Mouse (Mus musculus) small intestine, adult 2 months (tissue): ENCODE results near the gene Top2a. TPM values are rescaled to one million over a fixed set of nuclear protein-coding genes. Genes with fewer than 3 reads are reported as not detected.

Experiments
- H3K27ac ChIP-seq: fragments of 200-500 bp; 2 replicates; pipeline ENCODE4 v1.5.1; 2012; ENCODE audit warnings: low read depth, low read length, control low read depth, inconsistent platforms; ENCODE audit not compliant: insufficient read depth
- H3K27me3 ChIP-seq: fragments of 200-500 bp; 2 replicates; pipeline ENCODE4 v1.6.1; 2012; ENCODE audit warnings: mild to moderate bottlenecking, moderate library complexity, low read length, inconsistent platforms; ENCODE audit not compliant: control insufficient read depth, insufficient read depth
- H3K36me3 ChIP-seq: fragments of 200-500 bp; 2 replicates; pipeline ENCODE4 v1.6.1; 2012; ENCODE audit warnings: mild to moderate bottlenecking, low read length, control low read depth, inconsistent platforms; ENCODE audit not compliant: control insufficient read depth, insufficient read depth
- H3K4me1 ChIP-seq: fragments of 200-500 bp; 2 replicates; pipeline ENCODE4 v1.6.1; 2012; ENCODE audit warnings: low read length, inconsistent platforms, mixed read lengths; ENCODE audit not compliant: control insufficient read depth, insufficient read depth, insufficient read length
- H3K4me3 ChIP-seq: fragments of 200-500 bp; 2 replicates; pipeline ENCODE4 v1.5.1; 2012; ENCODE audit warnings: low read depth, mild to moderate bottlenecking, control low read depth, inconsistent platforms, low read length, moderate library complexity
- CTCF ChIP-seq: fragments of 200-500 bp; IDR thresholded peaks from 2 replicates; pipeline ENCODE4 v1.5.1; 2012; ENCODE audit warnings: low read depth, mild to moderate bottlenecking, control low read depth, inconsistent platforms, low read length, moderate library complexity, mixed read lengths; ENCODE audit not compliant: insufficient replicate concordance, insufficient read length; ENCODE audit errors: extremely low read depth
- POLR2A ChIP-seq: fragments of 200-500 bp; IDR thresholded peaks from 2 replicates; pipeline ENCODE4 v1.6.1; 2012; ENCODE audit warnings: low read depth, mild to moderate bottlenecking, control low read depth, inconsistent platforms, low read length, moderate library complexity
- WGBS: fragments of 180-500 bp; shearing (Covaris S2); methylation state at CpG from one replicate; pipeline ENCODE4 v1.1.7; 2018; 5-methylcytosine and 5-hydroxymethylcytosine counted together
- polyA plus RNA-seq: library from polyadenylated mRNA; depleted of rRNA; stranded (reverse); fragments of >200 nt; gene quantifications from 2 replicates; pipeline ENCODE4 v1.2.3, GENCODE M21; 2012

Gene Top2a
- polyA plus RNA-seq, 1 experiment, result 5.8 TPM

DNA sequence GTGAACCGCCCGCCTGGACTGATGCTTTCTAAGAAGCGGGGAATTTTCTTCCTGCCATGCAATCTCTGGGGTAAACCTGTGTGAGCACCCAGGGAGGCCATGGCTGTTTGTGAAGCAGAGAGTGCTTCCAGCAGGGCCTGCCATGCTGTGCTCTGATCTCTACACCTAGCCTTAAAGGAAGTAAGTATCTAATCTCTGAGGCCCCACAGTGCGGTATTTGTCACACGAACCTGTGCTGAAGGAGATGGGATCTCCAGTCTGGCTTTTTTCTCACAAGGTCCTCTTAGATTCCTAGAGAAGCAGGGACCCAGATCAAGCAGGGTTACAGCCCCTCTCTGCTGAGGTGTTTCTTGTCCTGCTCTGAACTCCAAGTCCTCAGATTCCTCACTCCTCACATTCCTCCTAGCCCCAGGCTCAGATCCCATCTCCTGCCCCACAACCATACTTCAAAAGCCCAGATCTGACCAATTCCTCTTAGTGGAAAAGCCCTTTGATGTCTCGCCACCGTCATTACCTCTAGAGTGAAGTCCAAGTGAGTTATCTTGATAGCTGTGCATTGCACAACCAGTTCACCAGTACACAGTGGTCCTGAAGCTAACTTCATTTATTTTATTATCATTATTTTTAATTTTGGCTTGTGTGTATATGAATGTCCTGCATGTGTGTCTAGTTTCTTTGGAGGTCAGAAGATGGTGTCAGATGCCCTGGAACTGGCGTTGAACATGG is 39.6 kb upstream of the Top2a start:
- peaks cover 16% of the 10 kb centered on the region for H3K36me3 ChIP-seq
- H3K4me1 ChIP-seq, result peaks cover 12% of the 10 kb centered on the region; the same call in 1 of the 2 replicates
- no peak overlapping the region for H3K4me3 ChIP-seq
- TF ChIP-seq POLR2A, result no peak
- no peak for TF ChIP-seq CTCF
- 33% methylated on average over 8 of the region's 8 CpGs for WGBS
- no peak overlapping the region for H3K27ac ChIP-seq
- H3K27me3 ChIP-seq, result no peaks in the 10 kb centered on the region

DNA sequence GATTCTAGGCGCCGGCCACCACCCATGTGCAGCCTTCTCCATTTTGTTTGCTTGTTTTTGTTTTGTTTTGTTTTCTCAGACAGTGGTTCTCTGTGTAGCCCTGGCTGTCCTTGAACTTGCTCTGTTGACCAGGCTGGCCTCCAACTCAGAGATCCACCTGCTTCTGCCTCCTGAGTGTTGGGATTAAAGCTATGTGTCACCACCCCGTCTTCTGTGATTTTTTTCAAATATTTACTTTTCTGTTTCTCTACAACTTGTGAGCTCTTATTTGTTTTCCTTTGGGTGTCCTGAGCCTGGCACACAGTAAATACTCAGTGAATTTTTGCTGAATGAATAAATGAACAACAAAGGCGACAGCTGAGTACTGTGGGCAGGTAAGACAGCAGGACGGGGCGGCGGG is 38.7 kb upstream of the Top2a start:
- H3K27ac ChIP-seq, result no peak overlapping the region
- TF ChIP-seq POLR2A, result no peak
- peaks cover 9% of the 10 kb centered on the region; the same call in 1 of the 2 replicates for H3K4me1 ChIP-seq
- peaks cover 13% of the 10 kb centered on the region for H3K36me3 ChIP-seq
- H3K4me3 ChIP-seq, result no peak overlapping the region
- H3K27me3 ChIP-seq, result no peaks in the 10 kb centered on the region
- 85% methylated on average over 7 of the region's 7 CpGs for WGBS

DNA sequence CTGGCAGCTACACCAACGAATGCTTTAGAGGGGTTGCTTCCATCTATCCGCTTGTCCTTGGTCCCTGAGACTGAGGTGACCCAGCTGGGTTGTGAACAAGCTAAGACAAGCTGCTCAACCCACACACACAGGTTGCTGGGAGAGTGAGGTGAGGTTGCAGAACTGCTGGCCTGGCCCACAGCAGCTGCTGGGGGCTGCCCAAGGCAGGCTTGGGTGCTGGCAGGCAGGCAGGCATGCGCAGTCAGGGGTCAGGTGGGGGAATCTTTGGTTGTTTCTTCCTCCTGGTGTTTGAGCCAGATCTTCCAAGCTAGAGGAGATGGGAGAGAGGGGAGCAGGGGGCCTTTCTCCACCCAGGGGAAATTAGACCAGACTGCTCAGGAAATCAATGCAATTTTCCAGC is 36.4 kb upstream of the Top2a start:
- no peak overlapping the region for H3K27ac ChIP-seq
- H3K27me3 ChIP-seq, result no peaks in the 10 kb centered on the region
- no peak for TF ChIP-seq CTCF
- no peak for TF ChIP-seq POLR2A
- H3K4me1 ChIP-seq, result peaks cover 9% of the 10 kb centered on the region; the same call in 1 of the 2 replicates
- H3K4me3 ChIP-seq, result no peak overlapping the region
- H3K36me3 ChIP-seq, result peaks cover 2% of the 10 kb centered on the region; the same call in 1 of the 2 replicates
- 80% methylated on average over 3 of the region's 3 CpGs for WGBS

DNA sequence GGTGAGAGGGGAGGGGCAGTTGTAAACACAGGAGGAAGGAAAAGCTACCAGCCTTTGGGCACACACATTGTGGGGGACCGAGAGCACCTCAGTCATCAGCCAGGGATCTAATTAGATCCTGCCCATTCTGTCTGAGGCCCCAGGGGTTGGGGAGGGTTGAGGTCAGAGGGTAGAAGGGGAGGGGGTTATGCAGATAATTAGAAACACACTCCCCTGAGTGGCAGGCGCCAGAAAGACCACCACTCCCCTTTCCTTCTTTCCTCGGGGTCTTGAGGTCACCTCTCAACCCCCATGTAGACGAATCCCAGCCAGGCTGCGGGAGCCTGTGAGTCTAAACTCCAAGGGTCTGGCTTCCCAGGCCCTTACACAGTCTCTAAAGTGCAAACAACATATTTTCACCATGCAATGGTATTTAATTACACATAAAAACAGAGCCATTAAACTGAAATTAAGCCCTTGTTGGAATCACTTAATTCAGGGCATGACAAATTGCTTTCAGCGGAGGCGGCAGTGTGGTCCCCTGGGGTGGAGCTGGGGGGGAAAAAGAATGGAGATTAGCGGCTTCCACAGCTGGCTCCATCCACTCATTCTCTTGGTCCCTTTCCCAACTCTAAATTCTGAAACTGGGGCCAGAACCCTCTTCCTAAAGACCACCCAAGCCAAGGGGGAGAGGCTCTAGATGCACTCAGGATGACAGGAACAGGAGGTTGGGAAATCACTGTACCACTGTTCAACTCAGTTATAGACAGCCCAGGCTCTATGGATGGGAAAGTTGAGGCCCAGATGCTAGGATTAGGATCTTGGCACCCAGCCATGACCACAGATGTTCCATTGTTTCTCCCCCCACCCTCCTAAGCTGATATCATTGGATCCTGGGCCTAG is 31.8 kb upstream of the Top2a start:
- Histone ChIP-seq H3K27ac (no peak overlapping the region), H3K4me3 (no peak overlapping the region), H3K27me3 (no peaks in the 10 kb centered on the region), H3K36me3 (peaks cover 2% of the 10 kb centered on the region; the same call in 1 of the 2 replicates), H3K4me1 (no peaks in the 10 kb centered on the region)
- WGBS, result 63% methylated on average over 8 of the region's 8 CpGs
- TF ChIP-seq POLR2A (no peak), CTCF (no peak)

DNA sequence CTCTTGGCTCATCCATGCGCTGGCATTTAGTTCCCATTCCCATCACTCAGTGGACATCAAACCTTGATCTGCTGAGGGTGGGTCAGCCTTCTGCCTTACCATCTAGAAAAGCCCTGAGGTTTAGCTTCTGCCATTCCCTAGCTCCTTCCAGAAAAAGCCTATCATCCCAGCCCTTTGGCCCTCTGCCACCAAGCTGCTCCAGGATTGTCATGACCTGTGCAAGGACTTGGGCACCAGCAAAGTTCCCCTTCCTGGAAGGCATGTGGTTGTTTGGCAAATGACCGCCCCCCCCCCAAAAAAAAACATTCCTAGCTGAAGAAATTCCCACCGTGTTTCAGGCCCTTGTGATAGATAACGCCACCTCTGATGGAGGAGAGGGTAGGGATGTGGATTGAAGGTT is 31.2 kb upstream of the Top2a start:
- WGBS, result 50% methylated on average over 4 of the region's 4 CpGs
- H3K27ac ChIP-seq, result no peak overlapping the region
- H3K4me3 ChIP-seq, result no peak overlapping the region

DNA sequence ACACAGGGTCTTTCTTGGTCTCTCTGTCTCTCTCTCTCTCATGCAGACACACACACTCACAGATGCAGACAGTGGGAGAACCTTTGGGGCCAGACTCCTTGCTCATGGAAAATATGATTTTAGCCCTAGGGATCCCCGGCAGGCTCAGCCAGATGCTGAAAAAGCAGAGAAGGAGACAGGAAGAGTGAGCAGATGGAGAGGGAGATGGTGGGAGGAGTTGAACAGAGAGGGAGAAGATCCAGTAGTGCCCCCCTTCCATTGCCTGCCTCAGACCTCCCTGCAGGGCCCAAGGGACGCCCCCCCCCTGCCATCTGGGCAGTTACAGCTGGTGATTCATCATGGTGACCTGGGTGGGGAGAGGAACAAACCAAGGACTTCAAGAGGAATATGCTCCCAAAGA is 23.7 kb upstream of the Top2a start:
- Histone ChIP-seq H3K27me3 (no peaks in the 10 kb centered on the region), H3K27ac (no peak overlapping the region), H3K4me1 (peaks cover 5% of the 10 kb centered on the region; the same call in 1 of the 2 replicates), H3K36me3 (peaks cover 2% of the 10 kb centered on the region; the same call in 1 of the 2 replicates), H3K4me3 (no peak overlapping the region)
- 80% methylated on average over 2 of the region's 2 CpGs for WGBS
- TF ChIP-seq POLR2A (no peak), CTCF (no peak)

More for the DNA sequence above, 31.2 kb upstream of the Top2a start:
- peaks cover 2% of the 10 kb centered on the region; the same call in 1 of the 2 replicates for H3K36me3 ChIP-seq
- no peaks in the 10 kb centered on the region for H3K4me1 ChIP-seq
- TF ChIP-seq POLR2A (no peak), CTCF (no peak)
- no peaks in the 10 kb centered on the region for H3K27me3 ChIP-seq

DNA sequence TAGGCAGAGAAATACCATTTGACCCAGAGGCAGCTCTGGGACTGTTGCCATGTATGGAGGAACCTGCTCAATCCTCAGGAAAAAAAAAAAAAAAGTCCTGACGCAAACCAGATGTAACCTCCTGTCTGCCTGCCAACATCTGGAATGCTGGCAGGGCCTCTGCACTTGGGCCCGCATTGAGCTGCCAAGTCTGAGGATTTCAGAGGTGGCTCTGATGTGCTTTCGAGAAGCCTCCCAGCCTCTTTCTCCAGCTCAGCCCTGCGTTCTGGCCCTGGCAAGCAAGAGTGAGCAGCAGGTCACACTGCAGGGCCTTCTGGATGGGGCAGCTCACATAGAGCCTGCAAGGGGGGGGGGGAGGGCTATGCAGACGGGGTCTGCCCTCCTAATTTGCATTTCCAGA is 23.1 kb upstream of the Top2a start:
- 46% methylated on average over 5 of the region's 5 CpGs for WGBS
- no peak for TF ChIP-seq POLR2A
- TF ChIP-seq CTCF, result no peak
- Histone ChIP-seq H3K4me3 (no peak overlapping the region), H3K27me3 (no peaks in the 10 kb centered on the region), H3K27ac (no peak overlapping the region), H3K4me1 (peaks cover 7% of the 10 kb centered on the region; the same call in 1 of the 2 replicates), H3K36me3 (peaks cover 2% of the 10 kb centered on the region; the same call in 1 of the 2 replicates)
